Mouse (Mus musculus) kidney, embryonic 16.5 days (tissue): ENCODE measurements around the gene Lhfp. TPM values are rescaled to one million over a fixed set of nuclear protein-coding genes. Genes with fewer than 3 reads are reported as not detected.

ENCODE experiments used
- ATAC-seq: fragments of 200-750 bp; cut with Nextera tagmentation; 2 replicates; pipeline ENCODE4 v1.8.0; 2017; ENCODE audit warnings: moderate TSS enrichment; ENCODE audit not compliant: low FRiP score, low TSS enrichment
- H3K27ac ChIP-seq: fragments of 300-500 bp; sonication (generic); 2 replicates; pipeline ENCODE4 v1.5.1; 2014; ENCODE audit warnings: low read length
- H3K27me3 ChIP-seq: fragments of 300-500 bp; sonication (generic); 2 replicates; pipeline ENCODE4 v1.6.1; 2014; ENCODE audit warnings: low read length, control low read depth, mixed read lengths; ENCODE audit not compliant: insufficient read depth
- H3K36me3 ChIP-seq: fragments of 300-500 bp; sonication (generic); 2 replicates; pipeline ENCODE4 v1.6.1; 2014; ENCODE audit warnings: low read length, control low read depth, mixed read lengths; ENCODE audit not compliant: insufficient read depth
- H3K4me1 ChIP-seq: fragments of 300-500 bp; sonication (generic); 2 replicates; pipeline ENCODE4 v1.6.1; 2014; ENCODE audit warnings: low read length, control low read depth, mixed read lengths; ENCODE audit not compliant: insufficient read depth
- H3K4me2 ChIP-seq: fragments of 300-500 bp; sonication (generic); replicated peaks from 2 replicates; pipeline ENCODE4 v1.6.1; 2014; ENCODE audit warnings: low read depth, low read length
- H3K4me3 ChIP-seq: fragments of 300-500 bp; sonication (generic); 2 replicates; pipeline ENCODE4 v1.5.1; 2014; ENCODE audit warnings: mild to moderate bottlenecking, low read length
- H3K9ac ChIP-seq: fragments of 300-500 bp; sonication (generic); replicated peaks from 2 replicates; pipeline ENCODE4 v1.6.1; 2014; ENCODE audit warnings: low read length
- H3K9me3 ChIP-seq: fragments of 300-500 bp; sonication (generic); 2 replicates; pipeline ENCODE4 v1.6.1; 2016; ENCODE audit warnings: low read length, control low read depth
- WGBS: fragments of 180-500 bp; shearing (Covaris S2); extraction: QIAGEN DNeasy Blood & Tissue Kit; methylation state at CpG from one replicate; pipeline ENCODE4 v1.1.7; 2014; 5-methylcytosine and 5-hydroxymethylcytosine counted together
- polyA plus RNA-seq: library from polyadenylated mRNA; unstranded; fragments of >200 nt; fragmentation: Nextera tagmentation; extraction: Ambion mirVana; gene quantifications from 2 replicates; pipeline ENCODE4 v1.2.1, GENCODE M21; 2015

Gene Lhfp
- polyA plus RNA-seq, 1 experiment from 2014 or later: 139 TPM

DNA sequence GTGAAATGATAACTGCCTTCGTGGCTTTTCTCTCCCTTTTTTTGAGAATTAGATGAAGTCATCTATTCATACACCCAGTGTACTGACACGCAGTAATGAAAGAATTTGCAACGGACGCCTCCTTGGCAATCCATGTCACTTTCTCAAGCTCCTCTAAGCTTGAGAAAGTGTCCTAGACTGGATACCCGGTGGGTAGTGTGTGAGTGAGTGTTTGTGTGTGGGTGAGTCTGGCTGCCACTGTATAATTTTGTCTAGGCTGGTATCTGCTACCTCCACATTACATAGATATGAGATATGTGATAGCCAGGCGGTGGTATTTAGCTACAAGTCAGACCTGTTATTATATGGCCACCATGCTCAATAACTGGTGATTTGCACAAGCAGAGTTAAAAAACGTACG lies 1.6 kb upstream of the Lhfp start:
- no peak overlapping the region for H3K27ac ChIP-seq
- WGBS: 87% methylated on average over 8 of the region's 8 CpGs
- H3K36me3 ChIP-seq: no peaks in the 10 kb centered on the region
- 0 out of 2 replicates have a peak, but pooled peaks cover 3% of the 10 kb centered on the region for H3K27me3 ChIP-seq
- ATAC-seq: no peak
- H3K4me3 ChIP-seq: no peak overlapping the region
- no peak overlapping the region for H3K4me2 ChIP-seq
- no peaks in the 10 kb centered on the region for H3K9me3 ChIP-seq
- peaks cover 11% of the 10 kb centered on the region for H3K4me1 ChIP-seq
- H3K9ac ChIP-seq: no peak overlapping the region

DNA sequence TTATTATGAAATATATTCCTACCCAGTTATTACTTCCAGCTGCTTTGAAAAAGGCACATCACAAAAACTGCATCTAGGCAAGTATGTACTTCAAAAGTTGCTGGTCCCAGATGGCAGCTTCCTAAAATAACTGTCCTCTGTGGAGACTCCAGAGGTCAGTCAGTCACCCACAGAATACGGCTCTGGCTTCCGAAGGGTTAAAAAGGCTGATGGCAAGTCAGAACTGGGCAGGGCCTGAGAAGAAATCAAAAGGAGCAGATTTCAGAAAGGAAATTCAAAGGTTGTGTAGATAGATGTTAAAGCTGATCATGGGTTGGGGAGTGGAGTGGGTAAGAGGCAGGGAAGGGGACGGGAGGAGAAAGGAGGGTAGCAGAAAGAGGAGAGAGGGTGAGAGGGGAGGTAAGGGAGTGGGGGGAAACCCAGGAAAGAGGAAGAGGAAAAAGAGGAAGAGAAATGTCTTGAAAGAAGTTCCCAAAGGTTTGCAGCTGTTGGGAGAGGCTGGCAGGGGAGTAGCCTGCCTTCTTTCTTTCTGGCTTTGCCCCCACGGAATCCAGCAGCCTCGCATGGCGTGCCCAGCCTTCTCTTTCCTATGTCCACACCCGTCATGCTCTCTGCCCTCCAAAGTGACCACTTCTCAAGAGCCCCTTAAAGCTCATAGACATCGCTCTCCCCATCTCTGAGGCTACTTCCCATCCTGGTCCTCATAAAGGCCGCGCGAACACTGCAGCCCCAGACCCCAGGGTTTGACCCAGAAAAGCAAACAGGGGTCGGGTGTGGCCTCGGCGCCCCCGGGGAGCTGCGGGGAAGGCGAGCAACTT lies 526 bp upstream of the Lhfp start:
- Histone ChIP-seq H3K4me3 (peak overlapping the region; percentile 80), H3K4me1 (peaks cover 13% of the 10 kb centered on the region), H3K9ac (peak overlapping the region; percentile 80), H3K27ac (peak overlapping the region; percentile 9; the same call in 1 of the 2 replicates), H3K27me3 (0 out of 2 replicates have a peak, but pooled peaks cover 3% of the 10 kb centered on the region), H3K36me3 (0 out of 2 replicates have a peak, but pooled peaks cover 3% of the 10 kb centered on the region), H3K4me2 (peak overlapping the region; percentile 89), H3K9me3 (no peaks in the 10 kb centered on the region)
- peak; percentile 40; the same call in 1 of the 2 replicates for ATAC-seq
- 7% methylated on average over 17 of the region's 17 CpGs for WGBS

DNA sequence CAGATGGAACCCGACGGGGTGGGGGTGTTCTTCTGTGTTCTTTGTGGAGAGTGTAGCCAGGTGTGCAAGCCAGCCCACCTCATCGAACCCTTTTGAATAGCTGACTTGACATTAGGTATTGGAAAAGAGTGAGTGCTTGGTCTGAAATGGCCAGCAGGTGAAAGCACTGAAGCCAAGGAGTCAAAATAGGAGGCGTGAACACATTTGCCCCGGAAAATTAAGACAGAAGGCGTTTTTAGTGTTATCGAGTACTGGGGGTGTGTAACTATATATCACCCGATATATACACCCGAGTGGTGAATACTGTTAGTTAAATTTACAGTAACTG lies 876 bp downstream of the Lhfp start:
- Histone ChIP-seq H3K4me3 (peak overlapping the region; percentile 80), H3K27ac (no peak overlapping the region), H3K27me3 (0 out of 2 replicates have a peak, but pooled peaks cover 3% of the 10 kb centered on the region), H3K9me3 (no peaks in the 10 kb centered on the region), H3K4me1 (peaks cover 11% of the 10 kb centered on the region; the same call in 1 of the 2 replicates), H3K9ac (peak overlapping the region; percentile 80), H3K4me2 (peak overlapping the region; percentile 89), H3K36me3 (0 out of 2 replicates have a peak, but pooled peaks cover 3% of the 10 kb centered on the region)
- WGBS: 9% methylated on average over 9 of the region's 9 CpGs
- no peak for ATAC-seq

DNA sequence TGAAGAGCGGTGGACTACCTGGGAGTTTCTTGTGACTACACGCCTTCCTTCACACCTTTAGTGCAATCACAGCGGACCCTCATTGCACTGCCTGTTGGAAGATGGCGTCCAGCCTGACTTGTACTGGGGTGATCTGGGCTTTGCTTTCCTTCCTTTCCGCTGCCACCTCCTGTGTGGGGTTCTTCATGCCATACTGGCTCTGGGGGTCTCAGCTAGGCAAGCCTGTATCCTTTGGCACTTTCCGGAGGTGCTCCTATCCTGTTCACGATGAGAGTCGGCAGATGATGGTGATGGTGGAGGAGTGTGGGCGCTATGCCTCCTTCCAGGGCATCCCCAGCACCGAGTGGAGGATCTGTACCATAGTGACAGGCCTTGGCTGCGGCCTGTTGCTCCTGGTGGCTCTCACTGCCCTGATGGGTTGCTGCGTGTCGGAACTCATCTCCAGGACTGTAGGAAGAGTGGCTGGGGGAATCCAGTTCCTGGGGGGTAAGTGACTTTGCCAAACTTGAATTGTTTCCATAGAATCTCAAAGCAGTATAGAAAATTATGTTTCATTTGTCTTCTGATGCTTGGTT lies 2.0 kb downstream of the Lhfp start:
- H3K9me3 ChIP-seq: no peaks in the 10 kb centered on the region
- 86% methylated on average over 13 of the region's 13 CpGs for WGBS
- 0 out of 2 replicates have a peak, but pooled peaks cover 3% of the 10 kb centered on the region for H3K36me3 ChIP-seq
- no peak for ATAC-seq
- H3K27ac ChIP-seq: no peak overlapping the region
- H3K4me2 ChIP-seq: peak overlapping the region; percentile 89
- H3K4me3 ChIP-seq: peak overlapping the region; percentile 80
- peaks cover 11% of the 10 kb centered on the region; the same call in 1 of the 2 replicates for H3K4me1 ChIP-seq
- 0 out of 2 replicates have a peak, but pooled peaks cover 3% of the 10 kb centered on the region for H3K27me3 ChIP-seq
- 0 out of 2 replicates have a peak overlapping the region, but pooled peaks have one; percentile 23 for H3K9ac ChIP-seq

DNA sequence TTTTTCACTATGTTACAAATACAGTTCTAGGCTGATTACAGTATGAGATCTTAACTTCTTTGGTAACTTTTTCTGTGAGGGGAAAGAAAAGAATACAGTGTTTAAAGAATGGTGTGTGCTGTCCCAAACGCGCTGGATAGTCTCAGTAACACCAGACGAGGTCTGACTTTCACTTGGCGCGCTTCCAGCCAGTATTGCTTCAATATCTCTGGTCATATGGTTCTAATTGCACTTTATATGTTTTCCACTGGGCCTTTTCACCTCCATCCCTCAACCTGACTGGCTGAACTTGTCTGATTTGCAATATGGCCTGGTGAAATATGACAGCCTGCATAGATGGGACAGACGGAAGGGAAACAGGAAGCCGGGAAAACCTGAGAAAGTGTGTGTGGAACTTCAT lies 2.9 kb downstream of the Lhfp start:
- no peak for ATAC-seq
- H3K9ac ChIP-seq: peak overlapping the region; percentile 36; the same call in 1 of the 2 replicates
- 47% methylated on average over 7 of the region's 7 CpGs for WGBS

DNA sequence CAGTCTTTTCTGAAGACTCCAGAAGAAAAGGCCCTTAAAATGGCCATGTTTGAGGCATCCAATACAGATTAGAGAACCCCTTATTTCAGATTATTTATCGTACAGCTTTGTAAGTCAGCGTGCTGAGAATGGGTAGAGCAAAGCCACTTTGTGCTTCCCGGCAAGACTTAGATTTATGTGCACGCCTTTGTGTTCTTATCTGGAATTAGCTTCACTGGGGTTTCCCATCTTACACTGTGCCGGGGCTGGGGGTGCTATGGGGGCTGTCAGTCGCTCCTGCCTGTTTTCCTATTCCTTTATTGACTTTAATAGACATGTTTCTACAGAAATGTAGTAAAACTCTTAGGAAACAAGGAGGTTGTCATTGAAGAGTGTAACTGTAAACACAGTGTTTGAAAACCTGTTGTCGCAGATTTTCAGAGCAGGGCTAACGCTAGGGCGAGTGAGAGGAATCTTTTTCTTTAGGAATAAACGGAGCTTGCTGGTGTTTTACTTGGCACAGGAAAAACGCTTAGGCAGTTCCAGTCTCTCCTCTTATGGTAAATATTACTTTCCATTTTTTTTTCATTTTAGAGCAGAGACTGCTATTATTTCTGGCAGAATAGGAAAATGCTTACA lies 3.5 kb downstream of the Lhfp start:
- Histone ChIP-seq H3K9me3 (no peaks in the 10 kb centered on the region), H3K36me3 (0 out of 2 replicates have a peak, but pooled peaks cover 3% of the 10 kb centered on the region), H3K27me3 (0 out of 2 replicates have a peak, but pooled peaks cover 3% of the 10 kb centered on the region), H3K4me2 (peak overlapping the region; percentile 89), H3K27ac (peak overlapping the region; percentile 79), H3K4me1 (peaks cover 11% of the 10 kb centered on the region; the same call in 1 of the 2 replicates), H3K4me3 (peak overlapping the region; percentile 80), H3K9ac (peak overlapping the region; percentile 36; the same call in 1 of the 2 replicates)
- WGBS: 49% methylated on average over 11 of the region's 11 CpGs
- ATAC-seq: no peak

More for the DNA sequence above, 2.9 kb downstream of the Lhfp start:
- Histone ChIP-seq H3K4me3 (peak overlapping the region; percentile 80), H3K9me3 (no peaks in the 10 kb centered on the region), H3K27me3 (0 out of 2 replicates have a peak, but pooled peaks cover 3% of the 10 kb centered on the region), H3K4me2 (peak overlapping the region; percentile 89), H3K27ac (peak overlapping the region; percentile 79), H3K4me1 (peaks cover 11% of the 10 kb centered on the region; the same call in 1 of the 2 replicates), H3K36me3 (0 out of 2 replicates have a peak, but pooled peaks cover 3% of the 10 kb centered on the region)

DNA sequence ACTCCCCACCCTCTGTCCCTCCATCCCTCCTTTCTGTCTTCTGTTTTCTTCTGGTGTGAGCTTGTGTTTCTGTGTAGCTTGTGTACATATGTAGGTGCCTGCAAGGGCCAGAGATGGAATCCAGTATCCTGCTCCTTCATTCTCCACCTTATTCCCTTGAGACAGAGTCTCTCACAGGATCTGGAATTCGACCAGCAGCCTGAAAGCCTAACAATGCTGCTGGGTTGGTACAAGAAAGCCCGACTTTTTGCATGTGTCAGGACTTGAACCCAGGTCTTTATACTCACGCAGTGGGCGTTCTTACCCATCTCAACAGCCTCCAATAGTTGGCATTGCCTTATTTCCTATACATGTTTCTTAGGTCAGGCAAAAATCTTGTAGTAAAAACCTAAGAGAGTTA lies 4.4 kb downstream of the Lhfp start:
- H3K27ac ChIP-seq: no peak overlapping the region
- H3K9me3 ChIP-seq: no peaks in the 10 kb centered on the region
- 0 out of 2 replicates have a peak, but pooled peaks cover 3% of the 10 kb centered on the region for H3K36me3 ChIP-seq
- WGBS: 83% methylated on average over 4 of the region's 4 CpGs
- no peak for ATAC-seq
- H3K4me2 ChIP-seq: peak overlapping the region; percentile 37
- H3K4me1 ChIP-seq: peaks cover 8% of the 10 kb centered on the region; the same call in 1 of the 2 replicates
- H3K9ac ChIP-seq: no peak overlapping the region
- peak overlapping the region; percentile 11; the same call in 1 of the 2 replicates for H3K4me3 ChIP-seq
- H3K27me3 ChIP-seq: 0 out of 2 replicates have a peak, but pooled peaks cover under 1% of the 10 kb centered on the region

DNA sequence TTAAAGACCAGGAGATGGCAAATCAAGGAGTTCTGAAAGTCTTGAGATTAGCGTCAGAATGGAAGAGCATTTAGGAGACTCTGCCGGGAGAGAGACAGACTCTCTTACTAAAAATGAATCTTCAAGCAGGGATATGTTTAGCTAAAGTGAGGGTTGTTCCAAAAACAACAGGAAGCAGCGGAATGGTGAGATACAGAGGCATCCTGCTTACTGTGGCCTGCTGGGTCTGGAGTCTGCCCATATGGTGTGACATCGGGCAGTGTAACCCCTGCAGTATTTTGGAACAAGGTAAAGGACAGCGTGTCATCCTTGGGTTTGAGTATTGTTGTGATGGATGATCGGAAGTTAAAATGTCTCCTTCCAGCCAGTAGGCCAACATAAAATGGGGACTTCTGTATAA lies 5.0 kb downstream of the Lhfp start:
- Histone ChIP-seq H3K36me3 (0 out of 2 replicates have a peak, but pooled peaks cover 3% of the 10 kb centered on the region), H3K4me1 (peaks cover 4% of the 10 kb centered on the region; the same call in 1 of the 2 replicates), H3K4me2 (0 out of 2 replicates have a peak overlapping the region, but pooled peaks have one; percentile 10), H3K4me3 (peak overlapping the region; percentile 11; the same call in 1 of the 2 replicates), H3K9ac (no peak overlapping the region), H3K9me3 (no peaks in the 10 kb centered on the region), H3K27ac (no peak overlapping the region), H3K27me3 (no peaks in the 10 kb centered on the region)
- WGBS: 61% methylated on average over 6 of the region's 6 CpGs
- ATAC-seq: no peak

DNA sequence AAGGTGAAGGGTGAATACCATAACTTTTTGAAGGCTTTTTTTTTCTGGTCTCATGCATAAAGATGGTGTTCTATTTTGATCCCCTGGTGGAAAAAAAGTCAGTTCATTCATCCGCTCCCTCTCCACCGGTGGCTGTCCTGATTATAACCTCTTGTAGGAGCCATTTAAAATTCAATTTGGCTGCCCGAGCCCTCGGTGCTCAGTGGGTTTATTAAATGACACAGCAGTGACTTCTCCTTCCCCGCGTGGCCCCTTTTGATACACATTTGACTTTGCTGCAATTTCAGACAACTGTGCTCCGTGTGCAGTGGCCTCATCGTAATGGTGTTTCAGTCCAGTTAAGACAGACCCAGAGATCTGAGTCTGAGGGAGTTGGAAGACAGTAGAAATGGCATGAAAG lies 11.1 kb downstream of the Lhfp start:
- Histone ChIP-seq H3K4me1 (peaks cover 7% of the 10 kb centered on the region), H3K9ac (no peak overlapping the region), H3K9me3 (no peaks in the 10 kb centered on the region), H3K4me2 (no peak overlapping the region), H3K4me3 (no peak overlapping the region), H3K27ac (0 out of 2 replicates have a peak overlapping the region, but pooled peaks have one; percentile 7), H3K27me3 (no peaks in the 10 kb centered on the region), H3K36me3 (no peaks in the 10 kb centered on the region)
- no peak for ATAC-seq
- WGBS: 48% methylated on average over 8 of the region's 8 CpGs
